Mouse (Mus musculus) macrophage (primary cell): ENCODE measurements at regions not wholly inside any gene's neighbourhood (a gene's known extent, or its start where the extent isn't known, plus 50 kb on each side); places are given as distances from the start of the nearest gene placed in this dataset.
A peak's percentile ranks its signal among the peaks of the same experiment; 100 is the strongest.

ENCODE experiments used
- H3K27ac ChIP-seq: fragments of 350-480 bp; formaldehyde crosslinking; 2 replicates; pipeline ENCODE4 v1.9.0; 2021
- H3K36me3 ChIP-seq: fragments of 350-480 bp; formaldehyde crosslinking; 2 replicates; pipeline ENCODE4 v1.9.0; 2021; ENCODE audit errors: inconsistent target
- H3K4me3 ChIP-seq: fragments of 350-480 bp; formaldehyde crosslinking; 2 replicates; pipeline ENCODE4 v1.9.0; 2021; ENCODE audit errors: inconsistent target
- H3K79me2 ChIP-seq: fragments of 350-480 bp; formaldehyde crosslinking; 2 replicates; pipeline ENCODE4 v1.9.0; 2021; ENCODE audit errors: inconsistent target
- WGBS: methylation state at CpG from one replicate; pipeline ENCODE4 v1.1.7; 2026; ENCODE audit warnings: inconsistent platforms; ENCODE audit not compliant: missing documents; 5-methylcytosine and 5-hydroxymethylcytosine counted together

DNA sequence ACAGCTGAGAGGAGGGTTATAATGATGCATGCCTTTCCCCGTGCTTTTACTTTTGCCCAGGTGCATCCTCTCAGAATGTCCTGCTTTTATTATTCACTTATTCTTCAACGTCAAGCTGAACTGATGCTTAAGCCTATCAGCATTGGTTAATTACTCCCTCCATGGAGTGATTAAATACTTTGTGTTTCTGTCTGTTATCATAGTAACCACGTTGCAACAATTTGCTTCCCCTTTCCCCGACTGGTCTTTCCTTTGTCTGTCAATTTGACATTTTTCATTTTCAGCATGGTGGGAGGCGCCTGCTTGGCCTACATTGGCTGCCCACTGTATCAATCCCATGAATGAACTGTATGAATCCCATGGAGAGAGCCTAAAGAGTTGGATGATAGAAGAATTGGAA is 101.8 kb downstream of the Ccdc71l start:
- no peaks in the 10 kb centered on the region for H3K36me3 ChIP-seq
- no peaks in the 10 kb centered on the region for H3K79me2 ChIP-seq
- WGBS, result 16% methylated on average over 5 of the region's 5 CpGs
- no peak overlapping the region for H3K27ac ChIP-seq
- no peak overlapping the region for H3K4me3 ChIP-seq

- H3K27ac ChIP-seq, result no peak overlapping the region
- no peaks in the 10 kb centered on the region for H3K79me2 ChIP-seq
- no peaks in the 10 kb centered on the region for H3K36me3 ChIP-seq
- WGBS, result 84% methylated on average over 5 of the region's 5 CpGs
- H3K4me3 ChIP-seq, result no peak overlapping the region
Measured at GRCm38 (mm10) chr12:32481051-32481450, 102.5 kb downstream of the Ccdc71l start.

DNA sequence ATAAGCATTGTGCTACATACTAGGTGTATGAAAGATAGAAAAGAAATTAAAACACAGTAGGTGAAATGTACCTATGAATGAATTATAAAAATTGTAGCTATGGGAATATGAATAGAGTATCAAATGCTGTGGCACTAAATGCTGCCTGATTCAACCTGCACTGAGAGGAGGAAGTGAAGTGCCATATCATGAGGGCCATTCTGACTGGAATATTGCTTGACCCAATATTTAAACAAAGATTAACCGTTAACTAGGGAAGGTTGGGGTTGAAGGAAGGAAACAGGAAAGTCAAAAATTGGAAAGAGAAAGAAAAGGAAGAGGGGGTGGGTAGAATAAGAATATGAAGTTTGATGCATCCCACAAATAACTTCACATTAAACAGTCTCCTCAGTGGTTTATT is 103.8 kb downstream of the Ccdc71l start:
- H3K4me3 ChIP-seq, result no peak overlapping the region
- WGBS, result 70% methylated on average over 1 of the region's 1 CpGs
- H3K27ac ChIP-seq, result no peak overlapping the region
- H3K79me2 ChIP-seq, result no peaks in the 10 kb centered on the region
- H3K36me3 ChIP-seq, result no peaks in the 10 kb centered on the region

DNA sequence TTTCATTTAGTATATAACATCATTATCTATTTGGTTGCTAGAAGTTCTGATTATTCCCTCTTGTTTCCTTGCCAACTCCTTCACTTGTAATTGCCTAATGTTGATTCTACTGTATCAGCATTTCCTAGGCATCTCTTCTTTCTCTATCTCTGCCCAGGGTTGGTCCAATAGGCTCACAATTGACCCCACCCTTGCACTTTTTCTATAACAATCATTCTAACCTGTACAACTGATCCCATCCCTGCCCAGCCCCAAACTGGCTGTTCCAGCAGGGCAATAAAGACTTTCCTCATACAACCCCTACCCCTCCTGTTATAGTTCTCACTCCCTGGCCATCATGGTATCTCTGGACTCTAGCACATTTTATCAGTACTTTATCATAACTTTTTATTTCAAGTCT is 104.3 kb downstream of the Ccdc71l start:
- Histone ChIP-seq H3K36me3 (no peaks in the 10 kb centered on the region), H3K27ac (no peak overlapping the region), H3K4me3 (no peak overlapping the region), H3K79me2 (no peaks in the 10 kb centered on the region)

DNA sequence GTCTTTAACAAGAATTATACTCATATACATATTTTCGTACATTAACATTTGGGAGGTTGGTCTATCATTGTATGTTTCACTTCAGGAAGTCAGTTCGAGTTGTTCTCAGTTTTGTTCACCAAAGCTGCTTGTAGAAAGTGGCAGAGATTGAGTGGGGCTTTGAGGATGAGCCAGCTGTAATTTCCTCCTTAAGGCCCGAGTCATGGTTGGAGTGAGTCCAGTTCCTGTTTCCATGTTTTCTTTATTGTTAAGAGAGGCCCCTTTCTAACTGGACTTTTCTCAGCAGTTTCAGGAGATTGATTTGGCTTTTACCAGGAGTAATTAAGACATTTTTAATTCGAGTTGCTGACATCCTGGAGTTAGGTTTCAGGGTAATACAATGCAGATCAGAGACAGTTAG is 107.7 kb downstream of the Ccdc71l start:
- Histone ChIP-seq H3K36me3 (no peaks in the 10 kb centered on the region), H3K4me3 (no peak overlapping the region), H3K27ac (peak overlapping the region; percentile 32), H3K79me2 (no peaks in the 10 kb centered on the region)
- WGBS, result 27% methylated on average over 4 of the region's 4 CpGs

DNA sequence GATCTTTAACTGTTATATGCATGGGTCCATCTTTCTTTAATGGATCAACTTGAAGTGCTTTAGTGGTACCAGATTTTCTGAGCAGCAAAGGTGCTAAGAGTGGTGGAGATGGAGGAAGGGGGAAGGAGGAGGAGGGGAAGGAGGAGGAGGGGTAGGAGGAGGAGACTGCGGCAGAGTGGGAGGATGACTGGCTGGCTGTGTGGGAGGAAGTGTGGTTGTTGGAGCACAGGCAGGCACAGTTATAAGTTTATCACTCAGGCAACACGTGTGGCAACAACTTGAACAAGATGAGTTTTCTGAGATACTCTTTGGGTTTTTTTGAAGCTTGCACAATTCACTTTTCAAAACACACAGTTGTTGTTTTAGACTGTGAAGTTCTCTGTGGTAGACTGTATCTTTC is 108.2 kb downstream of the Ccdc71l start:
- Histone ChIP-seq H3K27ac (peak overlapping the region; percentile 32), H3K79me2 (no peaks in the 10 kb centered on the region), H3K36me3 (no peaks in the 10 kb centered on the region), H3K4me3 (no peak overlapping the region)
- 6% methylated on average over 2 of the region's 2 CpGs for WGBS

DNA sequence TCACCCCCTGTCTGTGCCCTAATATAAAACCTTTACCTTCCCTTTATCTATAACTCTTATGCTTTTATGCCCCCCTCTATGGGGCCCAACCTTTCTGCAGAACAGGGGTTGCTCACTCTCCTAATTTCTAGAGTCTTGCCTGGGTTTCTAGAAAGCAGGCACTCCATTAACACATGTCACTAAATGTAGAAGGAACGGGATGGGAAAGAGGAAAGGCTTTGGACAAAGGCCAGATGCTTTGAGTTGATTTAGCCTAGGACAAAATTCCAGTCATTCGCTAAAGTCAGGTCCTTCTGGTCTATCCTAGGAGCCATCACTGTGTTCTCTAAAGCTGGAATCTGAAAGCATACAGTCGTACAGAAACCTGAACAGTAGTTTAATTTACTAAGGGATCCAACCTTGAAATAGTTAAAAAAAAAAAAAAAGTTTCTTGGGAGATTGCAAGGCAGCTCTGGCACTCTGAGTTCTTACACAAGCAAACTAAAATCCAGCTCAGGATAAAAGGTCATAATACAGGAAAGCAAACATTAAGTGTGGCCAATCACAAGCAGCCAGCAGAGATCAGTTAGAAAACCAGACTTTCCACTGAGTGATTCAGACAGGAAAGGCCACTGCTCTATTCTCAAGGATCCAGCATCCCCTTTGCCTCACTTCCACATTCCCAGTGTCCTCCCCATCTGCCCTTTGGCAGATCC is 109.5 kb downstream of the Ccdc71l start:
- H3K4me3 ChIP-seq, result no peak overlapping the region
- no peaks in the 10 kb centered on the region for H3K36me3 ChIP-seq
- 91% methylated on average over 3 of the region's 3 CpGs for WGBS
- H3K79me2 ChIP-seq, result no peaks in the 10 kb centered on the region
- H3K27ac ChIP-seq, result no peak overlapping the region

DNA sequence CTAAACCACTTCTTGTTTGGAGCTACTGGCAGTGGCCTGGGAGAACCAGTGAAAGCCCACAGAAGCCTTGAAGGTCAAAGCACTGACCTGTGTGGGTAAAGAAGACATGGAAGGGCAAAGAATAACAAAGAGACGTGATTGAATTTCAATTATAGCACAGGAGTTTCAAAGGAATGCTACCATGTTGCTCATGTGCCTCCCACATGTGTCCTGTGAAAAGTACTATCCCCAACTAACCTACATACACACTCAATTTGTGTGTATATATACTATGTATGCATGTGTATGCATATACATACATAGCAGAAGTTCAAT is 110.0 kb downstream of the Ccdc71l start:
- no peak overlapping the region for H3K4me3 ChIP-seq
- H3K27ac ChIP-seq, result no peak overlapping the region
- no peaks in the 10 kb centered on the region for H3K79me2 ChIP-seq
- 94% methylated on average over 1 of the region's 1 CpGs for WGBS
- H3K36me3 ChIP-seq, result no peaks in the 10 kb centered on the region

DNA sequence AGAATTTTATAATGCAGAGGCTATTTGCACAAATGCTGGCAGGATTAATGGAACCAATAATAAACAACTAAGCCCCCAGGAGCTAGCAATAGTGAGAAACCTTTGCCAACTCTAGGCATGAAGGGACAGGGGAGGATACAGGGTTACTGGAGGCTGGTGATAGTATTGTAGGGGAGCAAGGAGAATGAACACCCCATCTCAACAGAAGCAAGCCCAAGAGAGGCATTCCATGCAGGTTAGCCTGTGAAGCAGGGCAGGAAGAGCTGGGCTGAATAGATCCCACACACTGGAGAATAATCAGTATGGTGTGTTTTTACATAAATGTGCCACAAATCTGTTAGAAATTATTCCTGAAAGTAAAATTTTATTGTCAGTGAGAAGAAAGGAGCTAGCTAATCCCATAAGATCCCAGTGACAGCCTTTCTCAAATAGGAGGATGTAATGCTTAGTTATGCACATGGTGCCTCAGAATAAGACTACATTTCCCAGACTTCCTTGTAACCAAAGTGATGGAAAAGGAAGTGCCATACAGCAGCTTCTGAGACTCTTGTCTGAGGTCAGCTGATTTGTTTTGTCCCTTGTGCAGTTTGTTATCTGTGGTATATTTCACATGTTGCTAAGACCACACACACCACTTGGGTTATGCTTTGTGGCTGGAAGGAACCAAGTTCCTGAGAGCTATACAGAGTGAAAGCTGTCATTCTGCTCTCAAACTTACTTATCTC is 111.1 kb downstream of the Ccdc71l start:
- H3K4me3 ChIP-seq, result no peak overlapping the region
- H3K79me2 ChIP-seq, result no peaks in the 10 kb centered on the region
- no peak overlapping the region for H3K27ac ChIP-seq
- no peaks in the 10 kb centered on the region for H3K36me3 ChIP-seq

GRCm38 (mm10) chr12:32504196-32504595 is 125.7 kb downstream of the Ccdc71l start:
- no peak overlapping the region for H3K27ac ChIP-seq
- H3K79me2 ChIP-seq, result no peaks in the 10 kb centered on the region
- no peak overlapping the region for H3K4me3 ChIP-seq
- WGBS, result 86% methylated on average over 3 of the region's 3 CpGs
- H3K36me3 ChIP-seq, result no peaks in the 10 kb centered on the region

DNA sequence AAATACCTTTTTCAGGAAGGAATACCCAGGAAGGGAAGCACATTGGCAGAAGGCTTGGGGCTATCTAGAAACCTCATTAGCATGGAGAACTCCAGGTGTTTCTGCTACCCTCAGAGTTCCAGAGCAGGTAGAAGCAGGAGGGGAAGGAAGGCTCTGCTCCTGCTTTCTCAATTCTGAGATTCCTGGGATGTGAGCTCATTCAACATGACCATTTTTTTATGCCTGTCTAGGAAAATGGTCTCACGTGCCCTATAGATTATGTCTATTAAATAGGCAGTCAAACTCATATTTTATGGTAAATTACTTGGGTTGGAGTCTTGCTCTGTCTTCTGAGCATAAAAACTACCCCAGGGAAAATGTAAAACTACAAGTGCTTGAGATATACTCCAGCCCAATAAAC is 130.2 kb downstream of the Ccdc71l start:
- H3K4me3 ChIP-seq, result no peak overlapping the region
- H3K79me2 ChIP-seq, result no peaks in the 10 kb centered on the region
- no peaks in the 10 kb centered on the region for H3K36me3 ChIP-seq
- no peak overlapping the region for H3K27ac ChIP-seq
- 83% methylated on average over 1 of the region's 1 CpGs for WGBS

GRCm38 (mm10) chr12:32525586-32525985 is 147.1 kb downstream of the Ccdc71l start:
- Histone ChIP-seq H3K27ac (no peak overlapping the region), H3K79me2 (no peaks in the 10 kb centered on the region), H3K36me3 (no peaks in the 10 kb centered on the region), H3K4me3 (no peak overlapping the region)
- WGBS, result 91% methylated on average over 1 of the region's 1 CpGs

GRCm38 (mm10) chr12:32531216-32531615 is 152.7 kb downstream of the Ccdc71l start:
- Histone ChIP-seq H3K4me3 (no peak overlapping the region), H3K79me2 (no peaks in the 10 kb centered on the region), H3K27ac (no peak overlapping the region), H3K36me3 (no peaks in the 10 kb centered on the region)
- WGBS, result 92% methylated on average over 3 of the region's 3 CpGs

DNA sequence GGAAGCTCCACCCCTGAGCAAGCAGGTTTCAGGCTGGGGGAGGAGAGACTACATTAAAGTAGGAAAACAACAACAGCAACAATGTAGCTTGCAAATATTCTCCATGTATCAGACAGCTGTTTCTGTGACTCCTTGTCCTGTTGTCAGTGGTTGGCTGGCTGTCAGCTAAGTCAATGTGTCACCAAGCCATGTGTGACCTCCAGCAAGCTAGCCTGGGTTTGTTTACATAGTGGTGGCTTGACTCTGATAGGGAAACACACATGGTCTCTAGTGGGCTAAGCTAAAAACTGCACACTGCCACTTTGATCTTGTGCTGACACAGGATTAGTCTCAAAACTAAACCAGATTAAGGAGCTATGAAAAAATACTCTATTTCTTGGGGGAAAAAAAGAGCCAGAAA is 155.1 kb downstream of the Ccdc71l start:
- Histone ChIP-seq H3K36me3 (no peaks in the 10 kb centered on the region), H3K4me3 (no peak overlapping the region), H3K79me2 (no peaks in the 10 kb centered on the region), H3K27ac (no peak overlapping the region)

GRCm38 (mm10) chr12:32545466-32545865 is 167.0 kb downstream of the Ccdc71l start:
- Histone ChIP-seq H3K27ac (no peak overlapping the region), H3K4me3 (no peak overlapping the region), H3K79me2 (no peaks in the 10 kb centered on the region), H3K36me3 (no peaks in the 10 kb centered on the region)
- WGBS, result 85% methylated on average over 1 of the region's 1 CpGs

- Histone ChIP-seq H3K27ac (no peak overlapping the region), H3K4me3 (no peak overlapping the region), H3K36me3 (no peaks in the 10 kb centered on the region), H3K79me2 (no peaks in the 10 kb centered on the region)
Measured at GRCm38 (mm10) chr12:32546356-32546755, 167.9 kb downstream of the Ccdc71l start.
